Mouse (Mus musculus) heart, postnatal 0 days (tissue): ENCODE data around the gene Zfp697. TPM values are rescaled to one million over a fixed set of nuclear protein-coding genes. Genes with fewer than 3 reads are reported as not detected.
"Not testable (repeated sequence)": the region's sequence is repeated elsewhere in the genome, so short reads cannot be mapped to it uniquely, and the experiment has no call there.

Experiments used
- ATAC-seq: fragments of 200-750 bp; cut with Nextera tagmentation; 2 replicates; pipeline ENCODE4 v1.8.0; 2017; ENCODE audit warnings: low read depth, moderate number of reproducible peaks, moderate library complexity; ENCODE audit not compliant: insufficient read depth
- DNase-seq: peaks from one replicate; pipeline ENCODE4 v3.0.0-alpha.2; 2016; ENCODE audit warnings: low spot score
- H3K27ac ChIP-seq: fragments of 300-500 bp; sonication (generic); 2 replicates; pipeline ENCODE4 v1.5.1; 2014; ENCODE audit warnings: low read depth, mild to moderate bottlenecking
- H3K27me3 ChIP-seq: fragments of 300-500 bp; sonication (generic); 2 replicates; pipeline ENCODE4 v1.6.1; 2014; ENCODE audit warnings: low read length, mixed read lengths; ENCODE audit not compliant: control insufficient read depth, insufficient read depth
- H3K36me3 ChIP-seq: fragments of 300-500 bp; sonication (generic); replicated peaks from 2 replicates; pipeline ENCODE4 v1.6.1; 2014; ENCODE audit warnings: low read length, mixed read lengths; ENCODE audit not compliant: control insufficient read depth, insufficient read depth
- H3K4me1 ChIP-seq: fragments of 300-500 bp; sonication (generic); 2 replicates; pipeline ENCODE4 v1.6.1; 2014; ENCODE audit warnings: antibody characterized with exemption; ENCODE audit not compliant: control insufficient read depth, insufficient read depth
- H3K4me2 ChIP-seq: fragments of 300-500 bp; sonication (generic); 2 replicates; pipeline ENCODE4 v1.6.1; 2014; ENCODE audit warnings: low read depth, mild to moderate bottlenecking, low read length, moderate library complexity
- H3K4me3 ChIP-seq: fragments of 300-500 bp; sonication (generic); 2 replicates; pipeline ENCODE4 v1.5.1; 2014; ENCODE audit warnings: low read depth, low read length
- H3K9ac ChIP-seq: fragments of 300-500 bp; sonication (generic); replicated peaks from 2 replicates; pipeline ENCODE4 v1.6.1; 2014; ENCODE audit warnings: low read depth, low read length, mixed read lengths
- H3K9me3 ChIP-seq: fragments of 300-500 bp; sonication (generic); replicated peaks from 2 replicates; pipeline ENCODE4 v1.6.1; 2016; ENCODE audit warnings: low read length; ENCODE audit not compliant: control insufficient read depth
- CTCF ChIP-seq: IDR thresholded peaks from 2 replicates; pipeline ENCODE4 v1.5.1; 2016; ENCODE audit warnings: antibody characterized with exemption, control low read depth, low read depth
- WGBS: fragments of 180-500 bp; shearing (Covaris S2); extraction: QIAGEN DNeasy Blood & Tissue Kit; methylation state at CpG from one replicate; pipeline ENCODE4 v1.1.7; 2014; 5-methylcytosine and 5-hydroxymethylcytosine counted together
- polyA plus RNA-seq: library from polyadenylated mRNA; unstranded; fragments of >200 nt; fragmentation: Nextera tagmentation; extraction: Ambion mirVana; gene quantifications from 2 replicates; pipeline ENCODE4 v1.2.1, GENCODE M21; 2015
- total RNA-seq: library from RNA; depleted of rRNA; stranded (reverse); fragments of >200 nt; gene quantifications from 2 replicates; pipeline ENCODE4 v1.2.3, GENCODE M21; 2014; ENCODE audit warnings: low replicate concordance

Gene Zfp697
- total and polyA plus RNA-seq, 2 experiments from 2014 or later: 9.4 to 20.8 TPM

- peak; percentile 36; the same call in 1 of the 2 replicates for ATAC-seq
- H3K4me1 ChIP-seq, H3K4me2 ChIP-seq, H3K27me3 ChIP-seq, DNase-seq, H3K9ac ChIP-seq, H3K4me3 ChIP-seq, H3K36me3 ChIP-seq, H3K9me3 ChIP-seq, H3K27ac ChIP-seq: not testable (repeated sequence)
- 2% methylated on average over 3 of the region's 3 CpGs for WGBS
- peak; percentile 51 for TF ChIP-seq CTCF
Measured at GRCm38 (mm10) chr3:98443149-98443779, 61.0 kb downstream of the Zfp697 start.

DNA sequence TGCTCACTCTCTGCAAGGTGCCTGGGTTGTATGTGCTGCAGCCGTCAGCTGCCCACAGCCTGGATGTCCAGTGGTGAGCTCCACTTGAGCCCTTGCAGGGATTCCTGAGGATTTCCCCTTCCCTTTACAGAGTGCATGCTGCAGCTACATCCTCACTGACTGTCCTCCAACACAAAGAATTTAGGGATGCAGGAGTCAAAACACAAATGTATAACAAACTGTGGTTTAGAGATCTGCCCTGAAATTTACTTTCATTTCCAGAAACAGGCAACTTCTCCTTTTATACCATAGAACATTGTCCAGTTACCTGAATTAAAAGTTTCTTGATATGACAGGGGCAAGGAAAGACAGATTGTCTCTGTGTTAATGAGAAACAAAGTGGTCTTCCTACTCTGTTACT is 61.7 kb downstream of the Zfp697 start:
- H3K9me3 ChIP-seq, H3K4me2 ChIP-seq, H3K27me3 ChIP-seq, H3K4me3 ChIP-seq, DNase-seq, H3K4me1 ChIP-seq, ATAC-seq, H3K9ac ChIP-seq, H3K36me3 ChIP-seq, H3K27ac ChIP-seq: not testable (repeated sequence)
- 67% methylated on average over 1 of the region's 1 CpGs for WGBS

DNA sequence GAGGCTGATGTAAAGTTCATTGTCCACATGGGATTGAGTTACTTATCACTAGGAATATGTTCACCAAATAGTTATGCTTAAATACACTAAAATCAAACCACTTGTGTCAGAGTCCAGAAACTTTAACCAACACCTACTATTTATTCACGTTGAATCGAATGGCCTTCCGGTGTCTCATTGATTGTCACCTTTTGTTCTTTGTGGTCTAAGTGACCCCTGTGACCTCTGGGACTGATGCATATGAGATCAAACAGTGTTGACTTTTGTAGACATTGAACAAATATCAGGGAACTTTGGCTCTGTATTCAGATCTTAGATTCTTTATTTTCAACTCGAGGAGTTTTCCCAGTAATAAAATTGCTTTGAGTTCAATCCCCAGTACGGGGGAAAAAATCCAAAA is 71.5 kb downstream of the Zfp697 start:
- 79% methylated on average over 4 of the region's 5 CpGs for WGBS
- not testable (repeated sequence) for H3K27me3 ChIP-seq, H3K4me2 ChIP-seq, H3K36me3 ChIP-seq, H3K4me1 ChIP-seq, H3K9ac ChIP-seq, DNase-seq, H3K27ac ChIP-seq, H3K4me3 ChIP-seq, H3K9me3 ChIP-seq, ATAC-seq

DNA sequence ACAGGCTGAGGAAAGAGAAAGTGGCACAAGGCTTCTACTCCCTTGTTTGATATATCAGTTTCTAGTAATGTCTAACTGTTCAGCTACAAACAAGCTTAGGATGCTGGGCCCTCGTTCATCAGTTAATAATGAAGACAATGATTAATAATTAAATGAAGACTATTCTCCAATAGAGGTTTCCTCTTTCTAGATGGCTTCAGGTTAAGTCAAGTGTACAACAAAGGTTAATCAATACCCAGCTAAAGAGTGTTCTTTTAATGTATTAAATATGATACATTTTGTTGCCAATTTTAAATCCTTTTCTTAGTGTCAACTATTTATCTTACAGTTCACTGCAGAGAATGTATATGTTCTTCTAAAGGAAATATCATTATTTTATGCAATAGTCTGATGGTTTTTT is 74.8 kb downstream of the Zfp697 start, which contains the start of gene Gm4450:
TSS of gene Gm4450 (minus strand) at position 101 of the 400 bp plus-strand sequence.
- WGBS: no CpG with 5 or more reads among the region's 1 CpGs
- H3K9me3 ChIP-seq, DNase-seq, H3K4me2 ChIP-seq, H3K36me3 ChIP-seq, H3K4me1 ChIP-seq, H3K9ac ChIP-seq, H3K27me3 ChIP-seq, H3K27ac ChIP-seq, H3K4me3 ChIP-seq, ATAC-seq: not testable (repeated sequence)

GRCm38 (mm10) chr3:98469323-98469722 is 87.1 kb downstream of the Zfp697 start:
- not testable (repeated sequence) for H3K36me3 ChIP-seq, H3K27ac ChIP-seq, DNase-seq, H3K4me3 ChIP-seq, ATAC-seq, H3K9me3 ChIP-seq, H3K27me3 ChIP-seq, H3K9ac ChIP-seq, H3K4me2 ChIP-seq, H3K4me1 ChIP-seq
- whole genome bisulfite sequencing: 0% methylated on average over 1 of the region's 2 CpGs

DNA sequence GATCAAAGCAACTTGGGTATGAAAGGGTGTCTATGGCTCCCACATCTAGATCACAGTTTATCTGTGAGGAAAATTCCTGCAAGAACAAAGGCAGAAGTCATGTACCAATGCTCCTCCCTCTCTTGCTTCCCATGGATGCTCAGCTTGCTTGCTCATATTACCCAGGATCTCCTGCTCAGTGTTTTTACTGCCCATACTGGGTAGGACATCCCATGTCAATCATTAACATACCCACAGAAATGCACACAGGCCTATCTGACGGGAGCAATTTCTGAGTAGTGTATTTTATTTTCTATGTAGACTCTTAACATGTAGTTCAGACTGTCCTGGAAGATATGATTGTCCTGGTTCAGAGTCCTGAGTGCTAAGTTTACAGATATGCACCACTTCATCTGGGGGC is 88.8 kb downstream of the Zfp697 start:
- not testable (repeated sequence) for DNase-seq, ATAC-seq, H3K36me3 ChIP-seq, H3K4me1 ChIP-seq, H3K9ac ChIP-seq, H3K4me3 ChIP-seq, H3K4me2 ChIP-seq, H3K27me3 ChIP-seq, H3K27ac ChIP-seq, H3K9me3 ChIP-seq
- no CpG with 5 or more reads among the region's 1 CpGs for WGBS

DNA sequence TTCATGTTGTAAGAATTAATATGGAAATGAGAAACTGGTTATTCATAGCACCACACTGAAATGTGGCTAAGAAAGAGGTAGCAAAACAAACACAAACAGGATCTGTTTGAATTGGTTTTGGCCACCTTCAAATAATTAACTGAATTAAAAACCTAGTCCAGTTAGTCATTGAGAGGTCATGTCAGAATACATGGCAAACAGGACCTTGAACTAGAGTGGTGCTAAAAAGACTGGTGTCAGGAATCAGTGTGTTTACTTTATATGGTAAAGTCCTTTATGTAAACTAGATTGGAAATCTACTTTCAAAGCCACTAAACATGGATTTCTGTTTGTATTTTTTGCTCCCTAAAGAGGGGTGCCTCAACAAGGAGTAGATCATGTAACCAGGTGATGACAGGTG is 89.2 kb downstream of the Zfp697 start:
- ATAC-seq, H3K36me3 ChIP-seq: not testable (repeated sequence)

GRCm38 (mm10) chr3:98494184-98494583 is 111.9 kb downstream of the Zfp697 start:
- H3K27ac ChIP-seq, DNase-seq, H3K4me3 ChIP-seq, H3K4me2 ChIP-seq, H3K9ac ChIP-seq, ATAC-seq, H3K4me1 ChIP-seq, H3K9me3 ChIP-seq, H3K27me3 ChIP-seq, H3K36me3 ChIP-seq: not testable (repeated sequence)

More for the DNA sequence above, 89.2 kb downstream of the Zfp697 start:
- not testable (repeated sequence) for H3K27me3 ChIP-seq, H3K9me3 ChIP-seq, H3K27ac ChIP-seq, H3K4me1 ChIP-seq, H3K4me2 ChIP-seq, H3K4me3 ChIP-seq, DNase-seq, H3K9ac ChIP-seq

- not testable (repeated sequence) for H3K4me3 ChIP-seq, H3K9ac ChIP-seq, H3K27ac ChIP-seq, DNase-seq, H3K27me3 ChIP-seq, H3K4me2 ChIP-seq, H3K4me1 ChIP-seq, H3K9me3 ChIP-seq, ATAC-seq, H3K36me3 ChIP-seq
Measured at GRCm38 (mm10) chr3:98495055-98495454, 112.8 kb downstream of the Zfp697 start.
